Mouse (Mus musculus): Measurements from ENCODE around the gene Amfr.

DNA sequence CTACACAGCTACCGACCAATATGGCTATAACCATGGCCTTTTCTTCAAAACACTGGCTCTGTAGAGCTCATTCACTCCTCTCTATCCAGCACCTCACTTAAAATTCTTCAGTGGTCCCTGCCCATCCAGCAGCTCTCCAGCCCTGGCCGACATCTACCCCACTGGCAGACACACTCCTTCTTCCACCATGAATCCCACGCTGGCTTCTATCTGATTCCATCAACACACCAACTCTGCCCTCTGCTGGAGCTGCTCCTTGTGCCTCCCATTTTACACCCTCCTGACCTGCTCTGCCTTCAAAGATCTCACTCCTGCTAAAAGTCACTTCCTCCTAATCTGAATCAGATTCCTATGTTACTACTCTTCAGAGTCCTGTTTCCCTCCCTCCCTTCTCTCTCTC lies 28.8 kb downstream of the Amfr start:
- 0 out of 2 replicates have a peak, but pooled peaks have one; percentile 19 for TF ChIP-seq CTCF (IDR thresholded peaks at IDR 0.05; ENCODE audit: low read depth)
- TF ChIP-seq EP300 (IDR thresholded peaks at IDR 0.05; ENCODE audit: low read depth), result no peak
